Mouse (Mus musculus) MEL (cell line): ENCODE measurements around the gene Chac2. TPM values are rescaled to one million over a fixed set of nuclear protein-coding genes. Genes with fewer than 3 reads are reported as not detected.

Experiments used
- DNase-seq: peaks from one replicate; pipeline ENCODE4 v3.0.0; 2011; ENCODE audit warnings: low read depth, low spot score
- H3K27ac ChIP-seq: 2 replicates; pipeline ENCODE4 v1.5.1; 2012; ENCODE audit warnings: low read depth, mild to moderate bottlenecking, control low read depth, low read length, moderate library complexity; ENCODE audit not compliant: control insufficient read depth
- H3K27me3 ChIP-seq, 2 experiments: fragments of 150-350 bp in 1 of 2; sonication (generic) in 1 of 2; 2 replicates each; pipeline ENCODE4 v1.6.1; 2012; ENCODE audit warnings: low read length in 2 of 2, mild to moderate bottlenecking in 2 of 2, improper control_type of control experiment in 1 of 2, moderate library complexity in 1 of 2; ENCODE audit not compliant: insufficient read depth in 2 of 2, control insufficient read depth in 1 of 2
- H3K36me3 ChIP-seq, 2 experiments: 2 replicates each; pipeline ENCODE4 v1.6.1; 2012 to 2014; ENCODE audit warnings: low read length in 2 of 2, improper control_type of control experiment in 1 of 2, inconsistent platforms in 1 of 2, mild to moderate bottlenecking in 1 of 2; ENCODE audit not compliant: insufficient read depth in 2 of 2, control insufficient read depth in 1 of 2
- H3K4me1 ChIP-seq, 2 experiments: fragments of 150-350 bp in 1 of 2; sonication (generic) in 1 of 2; 2 replicates each; pipeline ENCODE4 v1.6.1; 2012; ENCODE audit warnings: low read length in 2 of 2, improper control_type of control experiment in 1 of 2, mild to moderate bottlenecking in 1 of 2; ENCODE audit not compliant: insufficient read depth in 2 of 2, control insufficient read depth in 1 of 2
- H3K4me3 ChIP-seq, 2 experiments: fragments of 150-350 bp in 1 of 2; sonication (generic) in 1 of 2; 2 replicates each; pipeline ENCODE4 v1.5.1; 2012; ENCODE audit warnings: low read depth in 2 of 2, low read length in 2 of 2, mild to moderate bottlenecking in 2 of 2, moderate library complexity in 2 of 2, control low read depth in 1 of 2, improper control_type of control experiment in 1 of 2; ENCODE audit not compliant: control insufficient read depth in 1 of 2, insufficient read depth in 1 of 2
- H3K79me2 ChIP-seq: 2 replicates; pipeline ENCODE4 v1.6.1; 2012; ENCODE audit warnings: mild to moderate bottlenecking, low read length, moderate library complexity; ENCODE audit not compliant: control insufficient read depth, poor library complexity, insufficient read depth
- H3K9ac ChIP-seq: 2 replicates; pipeline ENCODE4 v1.6.1; 2012; ENCODE audit warnings: low read depth, mild to moderate bottlenecking, control low read depth, low read length, moderate library complexity; ENCODE audit not compliant: control insufficient read depth, poor library complexity, severe bottlenecking
- H3K9me3 ChIP-seq: fragments of 150-350 bp; sonication (generic); replicated peaks from 2 replicates; pipeline ENCODE4 v1.6.1; 2012; ENCODE audit warnings: mild to moderate bottlenecking, low read length, improper control_type of control experiment, moderate library complexity; ENCODE audit not compliant: insufficient read depth
- BHLHE40 ChIP-seq: IDR thresholded peaks from 2 replicates; pipeline ENCODE4 v1.6.1; 2012; ENCODE audit warnings: low read depth, mild to moderate bottlenecking, inconsistent platforms, low read length, improper control_type of control experiment, borderline replicate concordance
- CHD2 ChIP-seq: IDR thresholded peaks from 2 replicates; pipeline ENCODE4 v1.6.1; 2011; ENCODE audit warnings: low read length, improper control_type of control experiment
- ELF1 ChIP-seq: IDR thresholded peaks from 2 replicates; pipeline ENCODE4 v1.6.1; 2014; ENCODE audit warnings: low read depth, mild to moderate bottlenecking, inconsistent platforms, low read length, improper control_type of control experiment, moderate library complexity
- EP300 ChIP-seq, 2 experiments: IDR thresholded peaks; 2 replicates each; pipeline ENCODE4 v1.6.1; 2011; ENCODE audit warnings: improper control_type of control experiment in 2 of 2, low read length in 2 of 2, low read depth in 1 of 2, mild to moderate bottlenecking in 1 of 2
- GATA1 ChIP-seq: IDR thresholded peaks from 2 replicates; pipeline ENCODE4 v1.6.1; 2011; ENCODE audit warnings: low read depth, low read length, improper control_type of control experiment
- JUND ChIP-seq: IDR thresholded peaks from 2 replicates; pipeline ENCODE4 v1.6.1; 2011; ENCODE audit warnings: low read depth, mild to moderate bottlenecking, improper control_type of control experiment, low read length
- KAT2A ChIP-seq: conservative IDR thresholded peaks from 2 replicates; pipeline ENCODE4 v1.6.1; 2012; ENCODE audit warnings: low read depth, low read length, improper control_type of control experiment, inconsistent platforms
- MAX ChIP-seq: IDR thresholded peaks from 2 replicates; pipeline ENCODE4 v1.6.1; 2011; ENCODE audit warnings: low read length, improper control_type of control experiment
- MEF2A ChIP-seq: IDR thresholded peaks from 2 replicates; pipeline ENCODE4 v1.6.1; 2014; ENCODE audit warnings: low read depth, mild to moderate bottlenecking, inconsistent platforms, low read length, improper control_type of control experiment; ENCODE audit not compliant: poor library complexity, insufficient replicate concordance, severe bottlenecking; ENCODE audit errors: extremely low read depth
- MXI1 ChIP-seq: IDR thresholded peaks from 2 replicates; pipeline ENCODE4 v1.6.1; 2011; ENCODE audit warnings: mild to moderate bottlenecking, low read depth, low read length, improper control_type of control experiment
- MYC ChIP-seq: IDR thresholded peaks from 2 replicates; pipeline ENCODE4 v1.6.1; 2011; ENCODE audit warnings: low read depth, mild to moderate bottlenecking, low read length, improper control_type of control experiment, moderate library complexity
- NELFE ChIP-seq: IDR thresholded peaks from 2 replicates; pipeline ENCODE4 v1.6.1; 2011; ENCODE audit warnings: low read depth, low read length, improper control_type of control experiment
- NRF1 ChIP-seq: IDR thresholded peaks from 2 replicates; pipeline ENCODE4 v1.6.1; 2014; ENCODE audit warnings: low read depth, mild to moderate bottlenecking, inconsistent platforms, low read length, improper control_type of control experiment, moderate library complexity; ENCODE audit not compliant: poor library complexity, insufficient read depth, severe bottlenecking
- POLR2AphosphoS5 ChIP-seq: IDR thresholded peaks from 2 replicates; pipeline ENCODE4 v1.6.1; 2012; ENCODE audit warnings: low read depth, borderline replicate concordance, mild to moderate bottlenecking, inconsistent platforms, low read length, moderate library complexity, mixed read lengths
- SIN3A ChIP-seq: IDR thresholded peaks from 2 replicates; pipeline ENCODE4 v1.6.1; 2012; ENCODE audit warnings: low read length, improper control_type of control experiment, inconsistent platforms
- TBP ChIP-seq: IDR thresholded peaks from 2 replicates; pipeline ENCODE4 v1.8.0; 2011; ENCODE audit warnings: low read depth, low read length, improper control_type of control experiment
- TCF12 ChIP-seq: IDR thresholded peaks from 2 replicates; pipeline ENCODE4 v1.6.1; 2014; ENCODE audit warnings: low read depth, mild to moderate bottlenecking, inconsistent platforms, low read length, improper control_type of control experiment, moderate library complexity
- UBTF ChIP-seq: IDR thresholded peaks from 2 replicates; pipeline ENCODE4 v1.6.1; 2012; ENCODE audit warnings: low read depth, mild to moderate bottlenecking, inconsistent platforms, low read length, improper control_type of control experiment, moderate library complexity, borderline replicate concordance; ENCODE audit not compliant: insufficient read depth
- USF1 ChIP-seq: IDR thresholded peaks from 2 replicates; pipeline ENCODE4 v1.6.1; 2014; ENCODE audit warnings: low read depth, mild to moderate bottlenecking, inconsistent platforms, low read length, improper control_type of control experiment, moderate library complexity
- USF2 ChIP-seq, 2 experiments: IDR thresholded peaks; 2 replicates each; pipeline ENCODE4 v1.6.1; 2011 to 2012; ENCODE audit warnings: improper control_type of control experiment in 2 of 2, low read length in 2 of 2, borderline replicate concordance in 1 of 2, inconsistent platforms in 1 of 2, low read depth in 1 of 2, mild to moderate bottlenecking in 1 of 2; ENCODE audit not compliant: insufficient read depth in 1 of 2
- ZC3H11A ChIP-seq: IDR thresholded peaks from 2 replicates; pipeline ENCODE4 v1.6.1; 2012; ENCODE audit warnings: low read depth, mild to moderate bottlenecking, inconsistent platforms, low read length, improper control_type of control experiment
- ZKSCAN1 ChIP-seq: IDR thresholded peaks from 2 replicates; pipeline ENCODE4 v1.6.1; 2012; ENCODE audit warnings: low read depth, mild to moderate bottlenecking, inconsistent platforms, low read length, improper control_type of control experiment, moderate library complexity
- ZMIZ1 ChIP-seq: IDR thresholded peaks from 2 replicates; pipeline ENCODE4 v1.6.1; 2012; ENCODE audit warnings: low read depth, mild to moderate bottlenecking, inconsistent platforms, low read length, improper control_type of control experiment, moderate library complexity
- ZNF384 ChIP-seq: IDR thresholded peaks from 2 replicates; pipeline ENCODE4 v1.6.1; 2012; ENCODE audit warnings: low read depth, mild to moderate bottlenecking, inconsistent platforms, low read length, improper control_type of control experiment
- polyA plus RNA-seq, 2 experiments: library from polyadenylated mRNA; stranded (reverse) in 1 of 2; unstranded in 1 of 2; fragments of >175 nt in 1 of 2; fragments of >200 nt in 1 of 2; gene quantifications; 2 replicates each; pipeline versions ENCODE4 v1.2.1 to v1.2.4; 2012; ENCODE audit warnings: low replicate concordance in 2 of 2, low read depth in 1 of 2; ENCODE audit not compliant: insufficient read length in 2 of 2, insufficient read depth in 1 of 2, missing spikeins in 1 of 2
- total RNA-seq: library from RNA; depleted of rRNA; stranded (reverse); fragments of 300-350 nt; gene quantifications from 2 replicates; pipeline ENCODE4 v1.2.3, GENCODE M21; 2012

The Chac2 gene
- total and polyA plus RNA-seq, 3 experiments, result 10.8 to 11.1 TPM; not detected in 1

GRCm38 (mm10) chr11:30998704-30999103 is 12.6 kb upstream of the Chac2 start (continued):
- TF ChIP-seq CHD2 (no peak), GATA1 (peak; percentile 69), TBP (no peak), USF2 (IDR thresholded peaks at IDR 0.05; ENCODE audit: borderline replicate concordance in 1 of 2, insufficient read depth in 1 of 2, low read depth in 1 of 2, low read length in 2 of 2) (no peak), MAX (no peak), ZKSCAN1 (no peak), ZC3H11A (no peak), UBTF (no peak), NRF1 (no peak), ZMIZ1 (no peak), ZNF384 (no peak), JUND (no peak), KAT2A (no peak), MXI1 (no peak)
- TF ChIP-seq, all 39 proteins: peak for 7

GRCm38 (mm10) chr11:30998199-30998598 is 12.0 kb upstream of the Chac2 start:
- Histone ChIP-seq H3K27ac (0 out of 2 replicates have a peak overlapping the region, but pooled peaks have one; percentile 25), H3K27me3 (no peaks in the 10 kb centered on the region), H3K9ac (no peak overlapping the region)
- TF ChIP-seq POLR2AphosphoS5 (no peak), SIN3A (no peak), EP300 (IDR thresholded peaks at IDR 0.05; ENCODE audit: low read depth in 1 of 2, low read length in 2 of 2) (peak; percentile 42 to 49), KAT2A (peak; percentile 40; the same call in 1 of the 2 replicates), TCF12 (0 out of 2 replicates have a peak, but pooled peaks have one; percentile 24), ZC3H11A (no peak), MAX (peak; percentile 65), MYC (0 out of 2 replicates have a peak, but pooled peaks have one; percentile 39), NELFE (no peak), GATA1 (peak; percentile 65), BHLHE40 (no peak), MEF2A (0 out of 2 replicates have a peak, but pooled peaks have one; percentile 16), USF2 (IDR thresholded peaks at IDR 0.05; ENCODE audit: borderline replicate concordance in 1 of 2, insufficient read depth in 1 of 2, low read depth in 1 of 2, low read length in 2 of 2) (no peak), TBP (no peak), MXI1 (peak; percentile 72), USF1 (peak; percentile 64; the same call in 1 of the 2 replicates), ELF1 (no peak)
- TF ChIP-seq, all 39 proteins: peak for 9
- Histone ChIP-seq H3K79me2 (peaks cover 3% of the 10 kb centered on the region), H3K4me3 (0 out of 4 replicates have a peak overlapping the region, but pooled peaks of 1 of the 2 experiments have one; percentile 9), H3K36me3 (peaks cover 0 to 41% of the 10 kb centered on the region in 2 experiments; a peak in 2 of 4 replicates), H3K9me3 (no peaks in the 10 kb centered on the region), H3K4me1 (peaks cover 24 to 33% of the 10 kb centered on the region in 2 experiments)
- peak; percentile 56 for DNase-seq
